Mouse (Mus musculus) midbrain, embryonic 16.5 days (tissue): ENCODE data around the gene Kdm2a. TPM values are rescaled to one million over a fixed set of nuclear protein-coding genes. Genes with fewer than 3 reads are reported as not detected.

Source experiments
- ATAC-seq: fragments of 200-750 bp; cut with Nextera tagmentation; 2 replicates; pipeline ENCODE4 v1.8.0; 2017; ENCODE audit warnings: moderate TSS enrichment
- H3K27ac ChIP-seq: fragments of 300-500 bp; sonication (generic); 2 replicates; pipeline ENCODE4 v1.5.1; 2014; ENCODE audit warnings: mild to moderate bottlenecking, low read length, mixed read lengths
- H3K27me3 ChIP-seq: fragments of 300-500 bp; sonication (generic); 2 replicates; pipeline ENCODE4 v1.6.1; 2014; ENCODE audit warnings: low read depth, low read length, mixed read lengths; ENCODE audit not compliant: control insufficient read depth, insufficient read depth
- H3K36me3 ChIP-seq: fragments of 300-500 bp; sonication (generic); 2 replicates; pipeline ENCODE4 v1.6.1; 2014; ENCODE audit warnings: mild to moderate bottlenecking, low read length, moderate library complexity, mixed read lengths; ENCODE audit not compliant: control insufficient read depth, insufficient read depth
- H3K4me1 ChIP-seq: fragments of 300-500 bp; sonication (generic); 2 replicates; pipeline ENCODE4 v1.6.1; 2014; ENCODE audit warnings: mild to moderate bottlenecking, low read length, mixed read lengths; ENCODE audit not compliant: control insufficient read depth, insufficient read depth
- H3K4me2 ChIP-seq: fragments of 300-500 bp; sonication (generic); 2 replicates; pipeline ENCODE4 v1.6.1; 2014; ENCODE audit warnings: mild to moderate bottlenecking, low read length, mixed read lengths
- H3K4me3 ChIP-seq: fragments of 300-500 bp; sonication (generic); 2 replicates; pipeline ENCODE4 v1.5.1; 2014; ENCODE audit warnings: low read depth, mild to moderate bottlenecking, low read length, moderate library complexity, mixed read lengths
- H3K9ac ChIP-seq: fragments of 300-500 bp; sonication (generic); 2 replicates; pipeline ENCODE4 v1.6.1; 2014; ENCODE audit warnings: low read depth, low read length, mixed read lengths
- H3K9me3 ChIP-seq: fragments of 300-500 bp; sonication (generic); replicated peaks from 2 replicates; pipeline ENCODE4 v1.6.1; 2014; ENCODE audit warnings: mild to moderate bottlenecking, low read length, mixed read lengths; ENCODE audit not compliant: control insufficient read depth, poor library complexity, severe bottlenecking
- WGBS: fragments of 180-500 bp; shearing (Covaris S2); extraction: QIAGEN DNeasy Blood & Tissue Kit; methylation state at CpG from one replicate; pipeline ENCODE4 v1.1.7; 2014; 5-methylcytosine and 5-hydroxymethylcytosine counted together
- polyA plus RNA-seq: library from polyadenylated mRNA; unstranded; fragments of >200 nt; fragmentation: Nextera tagmentation; extraction: Ambion mirVana; gene quantifications from 2 replicates; pipeline ENCODE4 v1.2.1, GENCODE M21; 2015

Kdm2a gene
- polyA plus RNA-seq, 1 experiment from 2014 or later, result 32.1 TPM

- Histone ChIP-seq H3K9ac (no peak overlapping the region), H3K27ac (no peak overlapping the region), H3K4me3 (no peak overlapping the region), H3K27me3 (no peaks in the 10 kb centered on the region), H3K4me2 (no peak overlapping the region), H3K9me3 (no peaks in the 10 kb centered on the region), H3K4me1 (no peaks in the 10 kb centered on the region), H3K36me3 (peaks cover 22% of the 10 kb centered on the region)
- ATAC-seq, result no peak
- 94% methylated on average over 2 of the region's 2 CpGs for WGBS
Observed at GRCm38 (mm10) chr19:4349455-4349854, 48.6 kb downstream of the Kdm2a start.

- H3K9ac ChIP-seq, result no peak overlapping the region
- no peaks in the 10 kb centered on the region for H3K27me3 ChIP-seq
- no peak for ATAC-seq
- no peaks in the 10 kb centered on the region for H3K4me1 ChIP-seq
- 96% methylated on average over 1 of the region's 1 CpGs for WGBS
- H3K36me3 ChIP-seq, result peaks cover 31% of the 10 kb centered on the region
- H3K4me2 ChIP-seq, result no peak overlapping the region
- no peak overlapping the region for H3K4me3 ChIP-seq
- H3K27ac ChIP-seq, result no peak overlapping the region
- no peaks in the 10 kb centered on the region for H3K9me3 ChIP-seq
Observed at GRCm38 (mm10) chr19:4346479-4346878, 51.6 kb downstream of the Kdm2a start.

DNA sequence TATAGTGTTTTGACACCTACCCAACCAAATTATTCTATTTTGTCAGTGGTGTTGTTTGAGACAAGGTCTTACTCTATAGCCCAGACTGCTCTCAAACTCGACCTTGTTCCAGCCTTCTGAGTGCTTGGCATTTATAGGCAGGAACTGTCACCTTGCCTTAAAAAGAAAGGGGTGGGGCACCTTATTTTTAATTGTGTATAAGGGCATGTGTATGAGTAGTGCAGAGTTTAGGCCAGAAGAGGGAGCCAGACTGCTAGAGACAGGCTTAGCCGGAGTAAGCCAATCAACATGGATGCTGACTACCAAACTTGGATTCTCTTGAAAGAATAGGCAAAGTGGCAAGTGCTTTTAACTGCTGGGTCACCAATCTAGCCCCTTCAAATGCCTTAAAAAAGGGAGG, 59.9 kb downstream of the Kdm2a start:
- peaks cover 20% of the 10 kb centered on the region for H3K36me3 ChIP-seq
- no peaks in the 10 kb centered on the region for H3K9me3 ChIP-seq
- no peak overlapping the region for H3K4me2 ChIP-seq
- no peak overlapping the region for H3K4me3 ChIP-seq
- H3K9ac ChIP-seq, result no peak overlapping the region
- H3K27me3 ChIP-seq, result no peaks in the 10 kb centered on the region
- no peak overlapping the region for H3K27ac ChIP-seq
- peaks cover 10% of the 10 kb centered on the region for H3K4me1 ChIP-seq
- ATAC-seq, result no peak
- WGBS, result 31% methylated on average over 2 of the region's 2 CpGs

DNA sequence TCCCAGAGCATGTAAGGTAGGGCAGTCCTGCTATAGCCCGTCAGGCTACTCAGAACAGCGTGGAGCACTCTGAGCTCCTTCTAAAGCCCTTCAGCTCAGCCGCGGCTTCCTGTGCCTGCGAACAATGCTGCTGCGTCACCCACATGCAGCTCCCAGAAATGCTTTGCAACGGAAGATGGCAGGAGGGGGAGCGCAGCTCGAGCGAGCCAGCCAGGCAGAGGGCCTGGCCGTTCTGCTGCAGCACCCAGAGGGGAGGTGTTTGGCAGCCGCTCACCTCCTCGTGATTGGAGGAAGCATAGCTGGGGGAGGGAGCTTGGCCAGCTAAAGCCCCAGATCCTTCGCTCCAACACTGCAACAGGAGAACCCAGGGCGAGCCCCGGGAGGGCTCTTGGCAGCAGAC, 64.3 kb downstream of the Kdm2a start:
- Histone ChIP-seq H3K4me1 (peaks cover 26% of the 10 kb centered on the region), H3K4me3 (peak overlapping the region; percentile 57), H3K9ac (peak overlapping the region; percentile 53), H3K9me3 (no peaks in the 10 kb centered on the region), H3K36me3 (peaks cover 5% of the 10 kb centered on the region; the same call in 1 of the 2 replicates), H3K4me2 (peak overlapping the region; percentile 72), H3K27ac (peak overlapping the region; percentile 87), H3K27me3 (no peaks in the 10 kb centered on the region)
- ATAC-seq, result peak; percentile 99
- 0% methylated on average over 16 of the region's 16 CpGs for WGBS

- H3K4me3 ChIP-seq, result peak overlapping the region; percentile 57
- 0% methylated on average over 13 of the region's 13 CpGs for WGBS
- ATAC-seq, result peak; percentile 56
Observed at GRCm38 (mm10) chr19:4333100-4333775, 64.8 kb downstream of the Kdm2a start.

GRCm38 (mm10) chr19:4332653-4333052, 65.4 kb downstream of the Kdm2a start:
- no peak for ATAC-seq
- Histone ChIP-seq H3K4me1 (peaks cover 26% of the 10 kb centered on the region), H3K9me3 (no peaks in the 10 kb centered on the region), H3K4me3 (peak overlapping the region; percentile 57), H3K27ac (peak overlapping the region; percentile 87), H3K36me3 (peaks cover 9% of the 10 kb centered on the region; the same call in 1 of the 2 replicates), H3K4me2 (peak overlapping the region; percentile 72), H3K9ac (peak overlapping the region; percentile 53), H3K27me3 (no peaks in the 10 kb centered on the region)
- 1% methylated on average over 4 of the region's 4 CpGs for WGBS

More at GRCm38 (mm10) chr19:4333100-4333775, 64.8 kb downstream of the Kdm2a start:
- Histone ChIP-seq H3K4me1 (peaks cover 26% of the 10 kb centered on the region), H3K9ac (peak overlapping the region; percentile 53), H3K27ac (peak overlapping the region; percentile 87), H3K4me2 (peak overlapping the region; percentile 72), H3K9me3 (no peaks in the 10 kb centered on the region), H3K36me3 (peaks cover 5% of the 10 kb centered on the region; the same call in 1 of the 2 replicates), H3K27me3 (no peaks in the 10 kb centered on the region)

GRCm38 (mm10) chr19:4331273-4331672, 66.8 kb downstream of the Kdm2a start:
- Histone ChIP-seq H3K36me3 (peaks cover 16% of the 10 kb centered on the region), H3K4me3 (no peak overlapping the region), H3K27ac (no peak overlapping the region), H3K4me2 (no peak overlapping the region), H3K27me3 (no peaks in the 10 kb centered on the region), H3K9me3 (no peaks in the 10 kb centered on the region), H3K9ac (no peak overlapping the region), H3K4me1 (peaks cover 26% of the 10 kb centered on the region)
- 93% methylated on average over 3 of the region's 3 CpGs for WGBS
- no peak for ATAC-seq

GRCm38 (mm10) chr19:4330603-4331002, 67.5 kb downstream of the Kdm2a start:
- Histone ChIP-seq H3K27ac (no peak overlapping the region), H3K4me2 (no peak overlapping the region), H3K9ac (no peak overlapping the region), H3K36me3 (peaks cover 20% of the 10 kb centered on the region), H3K27me3 (no peaks in the 10 kb centered on the region), H3K4me1 (peaks cover 26% of the 10 kb centered on the region), H3K9me3 (no peaks in the 10 kb centered on the region), H3K4me3 (no peak overlapping the region)
- 89% methylated on average over 2 of the region's 2 CpGs for WGBS
- ATAC-seq, result no peak

- ATAC-seq, result no peak
- no peaks in the 10 kb centered on the region for H3K9me3 ChIP-seq
- no peak overlapping the region for H3K9ac ChIP-seq
- no peak overlapping the region for H3K4me2 ChIP-seq
- H3K4me1 ChIP-seq, result peaks cover 17% of the 10 kb centered on the region
- H3K36me3 ChIP-seq, result peaks cover 33% of the 10 kb centered on the region
- WGBS, result 93% methylated on average over 8 of the region's 8 CpGs
- H3K27ac ChIP-seq, result no peak overlapping the region
- no peak overlapping the region for H3K4me3 ChIP-seq
- H3K27me3 ChIP-seq, result no peaks in the 10 kb centered on the region
Observed at GRCm38 (mm10) chr19:4328737-4329304, 69.3 kb downstream of the Kdm2a start.
